Comparison of ENCODE assay signal across 9 mouse cellular contexts in genomic region chr14:75899566-75899965, GRCm38 (mm10). TPM values are rescaled to one million over a fixed set of nuclear protein-coding genes. Genes with fewer than 3 reads are reported as not detected.
DNase-seq lines count a peak whose midpoint lies in the region; ATAC-seq and TF ChIP-seq lines count a peak whose summit lies in the region.
"Had no signal": no experiment of that assay in that cellular context is flagged by ENCODE, and none has a peak within 500 bp of the region (broad histone marks: within the 10 kb centered on the region; RNA-seq: fewer than 3 reads in every experiment).

No protein-coding gene starts in this region.

- peak; percentile 80 for ATAC-seq in erythroblast, adult 5-6 weeks (replicated peaks; ENCODE audit: low FRiP score, poor library complexity, severe bottlenecking)
- peak; percentile 55; the same call in 1 of the 2 replicates for ATAC-seq in liver, embryonic 14.5 days (ENCODE audit: insufficient read depth)
- peak; percentile 72; the same call in 1 of the 2 replicates for ATAC-seq in neural tube, embryonic 15.5 days (ENCODE audit: low FRiP score)

- H3K27me3 ChIP-seq in liver, embryonic 14.5 days (ENCODE audit: control insufficient read depth, insufficient read depth, low read length), result no peaks in the 10 kb centered on the region
- no peaks in the 10 kb centered on the region for H3K27me3 ChIP-seq in neural tube, embryonic 15.5 days (replicated peaks)
- no peaks in the 10 kb centered on the region for H3K27me3 ChIP-seq in testis, adult 2 months (ENCODE audit: control insufficient read depth, insufficient read depth, low read length)
- H3K27me3 ChIP-seq: embryonic facial prominence, embryonic 15.5 days had no signal

- intact Hi-C loops in heart, postnatal 10 days (cut with DNase I), result loop anchor here (1.0 kb wide), 2 partner anchors 23 to 178 kb away; no protein-coding TSS in a partner anchor

- no peaks in the 10 kb centered on the region for H3K9me3 ChIP-seq in liver, embryonic 14.5 days (ENCODE audit: control insufficient read depth, low read length)
- no peaks in the 10 kb centered on the region for H3K9me3 ChIP-seq in neural tube, embryonic 15.5 days (replicated peaks)
- H3K9me3 ChIP-seq: embryonic facial prominence, embryonic 15.5 days had no signal

- H3K4me1 ChIP-seq in bone marrow, adult 2 months (ENCODE audit: control insufficient read depth, insufficient read depth, low read length), result no peaks in the 10 kb centered on the region
- no peaks in the 10 kb centered on the region for H3K4me1 ChIP-seq in liver, embryonic 14.5 days (replicated peaks; ENCODE audit: control insufficient read depth in 2 of 2, insufficient read depth in 2 of 2, low read length in 1 of 2)
- H3K4me1 ChIP-seq in neural tube, embryonic 15.5 days, result peaks cover 6% of the 10 kb centered on the region
- no peaks in the 10 kb centered on the region for H3K4me1 ChIP-seq in testis, adult 2 months (ENCODE audit: control insufficient read depth, insufficient read depth, low read length)

- peak; percentile 73 for DNase-seq in CD4-positive helper T cell, adult 2 months (ENCODE audit: low read depth, low spot score)
- peak; percentile 83 to 91 for DNase-seq in heart, postnatal 10 days
- DNase-seq in kidney, postnatal 36 days, result peak; percentile 68 to 92
- peak; percentile 25 to 42 (median 36) for DNase-seq in liver, embryonic 14.5 days (ENCODE audit: low read depth in 3 of 3, low spot score in 3 of 3)

- H3K27ac ChIP-seq in bone marrow, adult 2 months (ENCODE audit: control insufficient read depth, insufficient read depth, low read depth, low read length, poor library complexity), result no peak overlapping the region
- no peak overlapping the region for H3K27ac ChIP-seq in liver, embryonic 14.5 days
- H3K27ac ChIP-seq in neural tube, embryonic 15.5 days (replicated peaks), result no peak overlapping the region
- no peak overlapping the region for H3K27ac ChIP-seq in testis, adult 2 months (ENCODE audit: control insufficient read depth, insufficient read depth, low read depth, low read length)
- H3K27ac ChIP-seq: embryonic facial prominence, embryonic 15.5 days had no signal

- peak; percentile 74 for TF ChIP-seq CTCF in bone marrow, adult 2 months (IDR thresholded peaks at IDR 0.05; ENCODE audit: control insufficient read depth, insufficient read depth, low read length)
- peak; percentile 87 for TF ChIP-seq CTCF in liver, embryonic 14.5 days (IDR thresholded peaks at IDR 0.05; ENCODE audit: low read depth)
- TF ChIP-seq CTCF in testis, adult 2 months (IDR thresholded peaks at IDR 0.05; ENCODE audit: control insufficient read depth, insufficient read depth, insufficient replicate concordance, low read depth, low read length), result peak; percentile 48; the same call in 1 of the 2 replicates

- no peak for TF ChIP-seq EP300 in liver, embryonic 14.5 days (IDR thresholded peaks at IDR 0.05; ENCODE audit: low read depth)

- H3K4me3 ChIP-seq in bone marrow, adult 2 months (replicated peaks; ENCODE audit: control insufficient read depth, low read depth, low read length), result no peak overlapping the region
- no peak overlapping the region for H3K4me3 ChIP-seq in liver, embryonic 14.5 days (ENCODE audit: insufficient read depth in 1 of 2, low read depth in 2 of 2, low read length in 2 of 2)
- no peak overlapping the region for H3K4me3 ChIP-seq in neural tube, embryonic 15.5 days (replicated peaks)
- H3K4me3 ChIP-seq in testis, adult 2 months (ENCODE audit: control insufficient read depth, low read depth, low read length), result no peak overlapping the region
- H3K4me3 ChIP-seq: embryonic facial prominence, embryonic 15.5 days had no signal

- no peak overlapping the region for H3K9ac ChIP-seq in liver, embryonic 14.5 days (replicated peaks)
- H3K9ac ChIP-seq in neural tube, embryonic 15.5 days (replicated peaks), result no peak overlapping the region
- H3K9ac ChIP-seq: embryonic facial prominence, embryonic 15.5 days had no signal

- H3K36me3 ChIP-seq in liver, embryonic 14.5 days (replicated peaks; ENCODE audit: control insufficient read depth, insufficient read depth, low read depth), result peaks cover 2% of the 10 kb centered on the region
- 0 out of 2 replicates have a peak, but pooled peaks cover 5% of the 10 kb centered on the region for H3K36me3 ChIP-seq in neural tube, embryonic 15.5 days
- no peaks in the 10 kb centered on the region for H3K36me3 ChIP-seq in testis, adult 2 months (ENCODE audit: control insufficient read depth, insufficient read depth, low read length)

- 11% methylated on average over 4 of the region's 4 CpGs for WGBS in bone marrow, adult 2 months
- 14% methylated on average over 4 of the region's 4 CpGs for WGBS in liver, embryonic 14.5 days (ENCODE audit: insufficient replicate concordance)
- WGBS in neural tube, embryonic 15.5 days, result 17% methylated on average over 4 of the region's 4 CpGs

- no peak for TF ChIP-seq POLR2A in bone marrow, adult 2 months (IDR thresholded peaks at IDR 0.05; ENCODE audit: borderline replicate concordance, control insufficient read depth, low read depth, low read length)
- TF ChIP-seq POLR2A in testis, adult 2 months (IDR thresholded peaks at IDR 0.05; ENCODE audit: control insufficient read depth, low read depth, low read length), result no peak

- H3K4me2 ChIP-seq in liver, embryonic 14.5 days (ENCODE audit: low read depth), result no peak overlapping the region
- no peak overlapping the region for H3K4me2 ChIP-seq in neural tube, embryonic 15.5 days
- H3K4me2 ChIP-seq: embryonic facial prominence, embryonic 15.5 days had no signal

RNA-seq across cellular contexts. Expression of gene Tpt1, which starts 54.7 kb away (rescaled TPM):
- polyA plus RNA-seq in bone marrow, adult 2 months (2011; ENCODE audit: insufficient read depth, insufficient read length, low replicate concordance, missing spikeins), result 2,309 and 3,063 TPM in 2 replicates
- total RNA-seq in erythroblast, adult 5-6 weeks (2015; ENCODE audit: low replicate concordance), result 1,739 and 1,947 TPM in 2 replicates
- total RNA-seq in erythroblast, adult 5-6 weeks (2017; ENCODE audit: low replicate concordance), result 548 and 914 TPM in 2 replicates
- 1,000 to 10,000 TPM; 3,104 to 3,215 TPM for total RNA-seq in heart, postnatal 10 days (2021)
- 857 and 1,453 TPM in 2 replicates for polyA plus RNA-seq in liver, embryonic 14.5 days (2012; rRNA removed)
- polyA plus RNA-seq in liver, embryonic 14.5 days (2014; fragmentation: Nextera tagmentation; extraction: Ambion mirVana), result 684 and 702 TPM in 2 replicates
- 719 and 774 TPM in 2 replicates for polyA plus RNA-seq in neural tube, embryonic 15.5 days (2015; fragmentation: Nextera tagmentation; extraction: Ambion mirVana)
- 478 and 593 TPM in 2 replicates for polyA plus RNA-seq in testis, adult 2 months (2012; rRNA removed)

RNA-seq across cellular contexts. Expression of gene Kctd4, which starts 55.2 kb away (rescaled TPM):
- not detected in 2 replicates for polyA plus RNA-seq in bone marrow, adult 2 months (2011; ENCODE audit: insufficient read depth, insufficient read length, low replicate concordance, missing spikeins)
- not detected in 2 replicates for total RNA-seq in erythroblast, adult 5-6 weeks (2015; ENCODE audit: low replicate concordance)
- 0.34 TPM in 1 of 2 replicates, not detected in the other for total RNA-seq in erythroblast, adult 5-6 weeks (2017; ENCODE audit: low replicate concordance)
- total RNA-seq in heart, postnatal 10 days (2021), result not detected
- not detected in 2 replicates for polyA plus RNA-seq in liver, embryonic 14.5 days (2012; rRNA removed)
- 0.10 and 0.13 TPM in 2 replicates for polyA plus RNA-seq in liver, embryonic 14.5 days (2014; fragmentation: Nextera tagmentation; extraction: Ambion mirVana)
- polyA plus RNA-seq in neural tube, embryonic 15.5 days (2015; fragmentation: Nextera tagmentation; extraction: Ambion mirVana), result 10.4 and 10.8 TPM in 2 replicates
- 0.06 TPM in 1 of 2 replicates, not detected in the other for polyA plus RNA-seq in testis, adult 2 months (2012; rRNA removed)

Comparison
In these comparisons a context has a peak if more than half of its experiments do, and no peak if none do; other contexts are left out.
1. DNase-seq: peak in every context shown above with its lines; median percentile 87 in heart, postnatal 10 days; 80 in kidney, postnatal 36 days; 73 in CD4-positive helper T cell, adult 2 months; 36 in liver, embryonic 14.5 days.
2. RNA of gene Kctd4, which starts 55.2 kb away (polyA plus RNA-seq): 10.4 to 10.8 TPM in neural tube, embryonic 15.5 days; 0.10 to 0.13 TPM in liver, embryonic 14.5 days, 0.06 TPM in testis, adult 2 months and not detected in bone marrow, adult 2 months; every median in the first group is over 10 times any median in the second.
3. Peak in every context shown above with its lines, with median percentiles within 50 percentile points of each other: CTCF ChIP-seq and ATAC-seq.